Mouse (Mus musculus): ENCODE measurements around the gene Agbl2. TPM values are rescaled to one million over a fixed set of nuclear protein-coding genes. Genes with fewer than 3 reads are reported as not detected.

Agbl2 gene
- polyA plus RNA-seq, 1 experiment from 2014 or later: 0.89 TPM

Other genes with a start within 250 kb of the Agbl2 start
- 3.5 and 4.1 TPM in 2 replicates for gene Ptprj, start 202.1 kb upstream of the Agbl2 start, polyA plus RNA-seq (2014; fragmentation: Nextera tagmentation; extraction: Ambion mirVana)
- 31.0 and 31.9 TPM in 2 replicates for gene Nup160, start 105.5 kb upstream of the Agbl2 start, polyA plus RNA-seq (2014; fragmentation: Nextera tagmentation; extraction: Ambion mirVana)
- 48.9 and 70.3 TPM in 2 replicates for gene Fnbp4, start 37.4 kb upstream of the Agbl2 start, polyA plus RNA-seq (2014; fragmentation: Nextera tagmentation; extraction: Ambion mirVana)
- 318 and 353 TPM in 2 replicates for gene Mtch2, start 64.4 kb downstream of the Agbl2 start, polyA plus RNA-seq (2014; fragmentation: Nextera tagmentation; extraction: Ambion mirVana)
- 18.4 and 18.8 TPM in 2 replicates for gene C1qtnf4, start 103.1 kb downstream of the Agbl2 start, polyA plus RNA-seq (2014; fragmentation: Nextera tagmentation; extraction: Ambion mirVana)
- 51.1 and 55.9 TPM in 2 replicates for gene Kbtbd4, start 122.0 kb downstream of the Agbl2 start, polyA plus RNA-seq (2014; fragmentation: Nextera tagmentation; extraction: Ambion mirVana)
- 230 and 240 TPM in 2 replicates for gene Ndufs3, start 122.1 kb downstream of the Agbl2 start, polyA plus RNA-seq (2014; fragmentation: Nextera tagmentation; extraction: Ambion mirVana)
- gene Celf1, start 157.7 kb downstream of the Agbl2 start, polyA plus RNA-seq (2014; fragmentation: Nextera tagmentation; extraction: Ambion mirVana): 76.4 and 91.0 TPM in 2 replicates

Data from forebrain, embryonic 14.5 days (tissue).